Mouse (Mus musculus): ENCODE results near the gene Pramef12. TPM values are rescaled to one million over a fixed set of nuclear protein-coding genes. Genes with fewer than 3 reads are reported as not detected.
A peak's percentile ranks its signal among the peaks of the same experiment; 100 is the strongest.

The Pramef12 gene
- total and polyA plus RNA-seq, 3 experiments, result not detected

DNA sequence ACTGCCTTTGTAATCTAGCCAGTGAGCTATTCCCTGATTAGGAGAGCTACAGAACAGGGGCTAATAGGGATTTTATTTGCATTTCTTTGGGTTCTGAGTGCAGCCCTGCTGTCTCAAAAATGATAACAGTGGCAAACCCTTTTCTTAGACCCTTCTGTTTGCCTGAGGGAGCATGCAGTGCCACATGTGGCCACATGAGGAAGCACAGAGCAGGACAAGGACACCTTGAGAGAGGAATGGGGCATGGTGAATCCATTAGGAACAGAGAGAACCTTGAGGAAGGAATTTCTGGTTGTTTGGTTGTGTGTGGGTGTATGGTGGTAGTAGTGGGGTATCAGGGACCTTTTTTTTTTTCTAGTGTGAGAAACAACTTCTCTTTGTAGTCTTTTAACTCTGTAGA is 12.4 kb upstream of the Pramef12 start:
- no peak overlapping the region for H3K4me3 ChIP-seq (ENCODE audit: control insufficient read depth in 1 of 2, insufficient read depth in 1 of 2, low read depth in 2 of 2, low read length in 2 of 2)

DNA sequence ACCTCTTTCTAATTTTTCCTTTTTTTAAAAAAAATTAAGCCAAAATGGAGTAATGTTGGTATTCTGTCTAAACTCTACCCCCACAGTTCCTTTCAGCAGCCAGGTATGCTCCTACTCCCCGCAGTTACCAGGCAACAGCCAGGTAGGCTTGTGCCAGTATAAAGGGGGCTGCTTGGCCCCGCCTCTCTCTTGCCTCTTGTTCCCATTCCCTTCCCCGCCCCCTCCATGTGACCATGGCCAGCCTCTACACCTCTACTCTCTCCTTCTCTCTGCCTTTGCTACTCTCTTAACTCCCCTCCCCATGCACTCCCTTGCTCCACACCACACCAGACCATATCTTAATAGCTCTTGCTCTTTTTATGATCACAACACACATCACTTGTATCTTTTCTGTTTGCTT is 2.0 kb downstream of the Pramef12 start:
- Histone ChIP-seq H3K4me1 (ENCODE audit: control insufficient read depth in 1 of 2, insufficient read depth in 2 of 2, low read length in 2 of 2) (no peaks in the 10 kb centered on the region), H3K27ac (ENCODE audit: control insufficient read depth, low read depth, low read length) (no peak overlapping the region), H3K27me3 (ENCODE audit: control insufficient read depth in 1 of 2, insufficient read depth in 2 of 2, low read length in 2 of 2) (no peaks in the 10 kb centered on the region), H3K79me2 (ENCODE audit: control insufficient read depth, insufficient read depth, low read length, poor library complexity) (no peaks in the 10 kb centered on the region), H3K36me3 (ENCODE audit: control insufficient read depth in 1 of 2, insufficient read depth in 2 of 2, low read length in 2 of 2) (no peaks in the 10 kb centered on the region), H3K4me3 (ENCODE audit: control insufficient read depth in 1 of 2, insufficient read depth in 1 of 2, low read depth in 2 of 2, low read length in 2 of 2) (no peak overlapping the region), H3K9ac (ENCODE audit: control insufficient read depth, low read depth, low read length, poor library complexity, severe bottlenecking) (no peak overlapping the region), H3K9me3 (replicated peaks; ENCODE audit: insufficient read depth, low read length) (no peaks in the 10 kb centered on the region)
- TF ChIP-seq MEF2A (IDR thresholded peaks at IDR 0.05; ENCODE audit: extremely low read depth, insufficient replicate concordance, low read depth, low read length, poor library complexity, severe bottlenecking) (no peak), CTCF (IDR thresholded peaks at IDR 0.05 in 2 of 3, conservative IDR thresholded peaks at IDR 0.05 in 1 of 3; ENCODE audit: control insufficient read depth in 1 of 3, insufficient read depth in 1 of 3, low read depth in 2 of 3, low read length in 3 of 3, poor library complexity in 1 of 3, severe bottlenecking in 1 of 3) (no peak)
- DNase-seq (ENCODE audit: low read depth, low spot score), result no peak

More for the DNA sequence above, 12.4 kb upstream of the Pramef12 start:
- H3K4me1 ChIP-seq (ENCODE audit: control insufficient read depth in 1 of 2, insufficient read depth in 2 of 2, low read length in 2 of 2), result no peaks in the 10 kb centered on the region
- no peak for DNase-seq (ENCODE audit: low read depth, low spot score)
- no peak overlapping the region for H3K27ac ChIP-seq (ENCODE audit: control insufficient read depth, low read depth, low read length)
- H3K9ac ChIP-seq (ENCODE audit: control insufficient read depth, low read depth, low read length, poor library complexity, severe bottlenecking), result no peak overlapping the region
- H3K79me2 ChIP-seq (ENCODE audit: control insufficient read depth, insufficient read depth, low read length, poor library complexity), result no peaks in the 10 kb centered on the region
- TF ChIP-seq TAL1 (IDR thresholded peaks at IDR 0.05; ENCODE audit: low read length) (no peak), CTCF (IDR thresholded peaks at IDR 0.05 in 2 of 3, conservative IDR thresholded peaks at IDR 0.05 in 1 of 3; ENCODE audit: control insufficient read depth in 1 of 3, insufficient read depth in 1 of 3, low read depth in 2 of 3, low read length in 3 of 3, poor library complexity in 1 of 3, severe bottlenecking in 1 of 3) (0 out of 6 replicates have a peak, but pooled peaks of 1 of the 3 experiments have one; percentile 14), GABPA (IDR thresholded peaks at IDR 0.05; ENCODE audit: low read depth, low read length) (no peak), MAX (IDR thresholded peaks at IDR 0.05; ENCODE audit: low read length) (no peak)
- no peaks in the 10 kb centered on the region for H3K9me3 ChIP-seq (replicated peaks; ENCODE audit: insufficient read depth, low read length)
- H3K27me3 ChIP-seq (ENCODE audit: control insufficient read depth in 1 of 2, insufficient read depth in 2 of 2, low read length in 2 of 2), result no peaks in the 10 kb centered on the region
- H3K36me3 ChIP-seq (ENCODE audit: control insufficient read depth in 1 of 2, insufficient read depth in 2 of 2, low read length in 2 of 2), result no peaks in the 10 kb centered on the region

DNA sequence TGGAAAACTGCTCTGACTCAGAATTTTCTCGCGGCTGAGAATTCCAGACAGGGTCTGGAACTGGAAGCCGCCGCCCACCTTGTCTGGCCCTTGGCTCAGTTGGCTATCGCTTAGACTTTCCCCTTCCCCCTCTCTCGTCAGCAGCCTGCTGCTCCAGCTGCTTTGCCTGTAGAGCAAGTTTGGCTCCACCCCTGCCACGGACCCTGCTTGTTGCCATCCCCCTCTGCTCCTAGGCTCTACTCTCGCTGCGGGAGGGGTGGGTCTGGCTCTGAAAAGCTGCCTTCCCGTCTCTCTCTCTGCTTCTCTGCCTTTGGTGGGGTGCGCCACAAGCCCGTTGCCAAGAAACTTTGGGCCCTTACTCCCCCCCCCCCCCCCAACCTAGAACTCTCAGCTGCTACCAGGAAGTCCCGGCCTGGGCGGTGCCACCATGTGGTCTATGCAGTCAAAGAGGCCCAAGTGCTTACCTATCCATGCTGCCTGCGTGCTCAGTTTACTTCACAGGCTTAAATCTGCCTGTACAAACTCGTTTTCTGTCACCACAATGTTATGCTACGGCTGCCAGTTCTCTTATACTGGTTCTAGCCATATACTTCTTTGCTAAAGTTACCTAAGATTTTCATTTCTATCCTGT is 3.7 kb downstream of the Pramef12 start:
- no peaks in the 10 kb centered on the region for H3K79me2 ChIP-seq (ENCODE audit: control insufficient read depth, insufficient read depth, low read length, poor library complexity)
- no peaks in the 10 kb centered on the region for H3K36me3 ChIP-seq (ENCODE audit: control insufficient read depth in 1 of 2, insufficient read depth in 2 of 2, low read length in 2 of 2)
- TF ChIP-seq EP300 (IDR thresholded peaks at IDR 0.05; ENCODE audit: low read depth in 1 of 2, low read length in 2 of 2), result no peak
- TF ChIP-seq ETS1 (IDR thresholded peaks at IDR 0.05; ENCODE audit: low read depth, low read length), result no peak
- no peak for TF ChIP-seq TBP (IDR thresholded peaks at IDR 0.05; ENCODE audit: low read depth, low read length)
- no peak for TF ChIP-seq CTCF (IDR thresholded peaks at IDR 0.05 in 2 of 3, conservative IDR thresholded peaks at IDR 0.05 in 1 of 3; ENCODE audit: control insufficient read depth in 1 of 3, insufficient read depth in 1 of 3, low read depth in 2 of 3, low read length in 3 of 3, poor library complexity in 1 of 3, severe bottlenecking in 1 of 3)
- no peak for TF ChIP-seq MXI1 (IDR thresholded peaks at IDR 0.05; ENCODE audit: low read depth, low read length)
- TF ChIP-seq KAT2A (conservative IDR thresholded peaks at IDR 0.05; ENCODE audit: low read depth, low read length), result no peak
- no peak for TF ChIP-seq ZKSCAN1 (IDR thresholded peaks at IDR 0.05; ENCODE audit: low read depth, low read length)
- no peak for TF ChIP-seq UBTF (IDR thresholded peaks at IDR 0.05; ENCODE audit: borderline replicate concordance, insufficient read depth, low read depth, low read length)
- no peak for TF ChIP-seq SMC3 (IDR thresholded peaks at IDR 0.05; ENCODE audit: low read depth, low read length)
- no peak for TF ChIP-seq ZC3H11A (IDR thresholded peaks at IDR 0.05; ENCODE audit: low read depth, low read length)
- no peak for TF ChIP-seq GABPA (IDR thresholded peaks at IDR 0.05; ENCODE audit: low read depth, low read length)
- no peak for TF ChIP-seq E2F4 (IDR thresholded peaks at IDR 0.05; ENCODE audit: borderline replicate concordance, low read depth, low read length)
- no peaks in the 10 kb centered on the region for H3K9me3 ChIP-seq (replicated peaks; ENCODE audit: insufficient read depth, low read length)
- no peaks in the 10 kb centered on the region for H3K27me3 ChIP-seq (ENCODE audit: control insufficient read depth in 1 of 2, insufficient read depth in 2 of 2, low read length in 2 of 2)
- DNase-seq (ENCODE audit: low read depth, low spot score), result no peak
- H3K4me1 ChIP-seq (ENCODE audit: control insufficient read depth in 1 of 2, insufficient read depth in 2 of 2, low read length in 2 of 2), result no peaks in the 10 kb centered on the region
- no peak overlapping the region for H3K9ac ChIP-seq (ENCODE audit: control insufficient read depth, low read depth, low read length, poor library complexity, severe bottlenecking)
- no peak overlapping the region for H3K4me3 ChIP-seq (ENCODE audit: control insufficient read depth in 1 of 2, insufficient read depth in 1 of 2, low read depth in 2 of 2, low read length in 2 of 2)
- no peak overlapping the region for H3K27ac ChIP-seq (ENCODE audit: control insufficient read depth, low read depth, low read length)
